Mouse (Mus musculus) cortical plate, adult 2 months (tissue): ENCODE measurements at regions not wholly inside any gene's neighbourhood (a gene's known extent, or its start where the extent isn't known, plus 50 kb on each side); places are given as distances from the start of the nearest gene placed in this dataset.

Source experiments
- H3K27ac ChIP-seq: fragments of 200-500 bp; 2 replicates; pipeline ENCODE4 v1.5.1; 2012; ENCODE audit warnings: low read length, control low read depth, inconsistent platforms; ENCODE audit not compliant: insufficient read depth
- H3K4me1 ChIP-seq: fragments of 200-500 bp; 2 replicates; pipeline ENCODE4 v1.6.1; 2011; ENCODE audit warnings: low read length; ENCODE audit not compliant: control insufficient read depth, insufficient read depth
- H3K4me3 ChIP-seq: fragments of 200-500 bp; 2 replicates; pipeline ENCODE4 v1.5.1; 2011; ENCODE audit warnings: mild to moderate bottlenecking, low read length, control low read depth; ENCODE audit not compliant: insufficient read depth
- CTCF ChIP-seq: fragments of 200-500 bp; IDR thresholded peaks from 2 replicates; pipeline ENCODE4 v1.5.1; 2011; ENCODE audit warnings: mild to moderate bottlenecking, control low read depth, low read length; ENCODE audit not compliant: insufficient read depth; ENCODE audit errors: extremely low read depth
- POLR2A ChIP-seq: fragments of 200-500 bp; IDR thresholded peaks from 2 replicates; pipeline ENCODE4 v1.6.1; 2011; ENCODE audit warnings: mild to moderate bottlenecking, low read length, control low read depth; ENCODE audit not compliant: insufficient read depth; ENCODE audit errors: extremely low read depth

- Histone ChIP-seq H3K4me1 (no peaks in the 10 kb centered on the region), H3K4me3 (no peak overlapping the region), H3K27ac (no peak overlapping the region)
- TF ChIP-seq CTCF (no peak), POLR2A (no peak)
Observed at GRCm38 (mm10) chr12:33675508-33675907, 246.1 kb downstream of the Twistnb start.

- no peak overlapping the region for H3K27ac ChIP-seq
- no peaks in the 10 kb centered on the region for H3K4me1 ChIP-seq
- H3K4me3 ChIP-seq: no peak overlapping the region
- no peak for TF ChIP-seq POLR2A
- TF ChIP-seq CTCF: no peak
Observed at GRCm38 (mm10) chr12:33692870-33693269, 235.4 kb upstream of the Ferd3l start.

- Histone ChIP-seq H3K4me3 (no peak overlapping the region), H3K27ac (no peak overlapping the region), H3K4me1 (peaks cover 2% of the 10 kb centered on the region; the same call in 1 of the 2 replicates)
- TF ChIP-seq CTCF (no peak), POLR2A (no peak)
Observed at GRCm38 (mm10) chr12:33714392-33714791, 213.8 kb upstream of the Ferd3l start.

GRCm38 (mm10) chr12:33715997-33716396, 212.2 kb upstream of the Ferd3l start:
- TF ChIP-seq CTCF: no peak
- no peak for TF ChIP-seq POLR2A
- peaks cover 2% of the 10 kb centered on the region; the same call in 1 of the 2 replicates for H3K4me1 ChIP-seq
- no peak overlapping the region for H3K27ac ChIP-seq
- no peak overlapping the region for H3K4me3 ChIP-seq

- TF ChIP-seq POLR2A (no peak), CTCF (no peak)
- Histone ChIP-seq H3K27ac (no peak overlapping the region), H3K4me1 (peaks cover 2% of the 10 kb centered on the region; the same call in 1 of the 2 replicates), H3K4me3 (no peak overlapping the region)
Observed at GRCm38 (mm10) chr12:33717053-33717452, 211.2 kb upstream of the Ferd3l start.

GRCm38 (mm10) chr12:33717601-33718260, 210.5 kb upstream of the Ferd3l start:
- H3K4me1 ChIP-seq: peaks cover 2% of the 10 kb centered on the region; the same call in 1 of the 2 replicates
- H3K27ac ChIP-seq: no peak overlapping the region
- H3K4me3 ChIP-seq: no peak overlapping the region
- no peak for TF ChIP-seq CTCF
- no peak for TF ChIP-seq POLR2A

GRCm38 (mm10) chr12:33719063-33719462, 209.2 kb upstream of the Ferd3l start:
- H3K27ac ChIP-seq: no peak overlapping the region
- no peak for TF ChIP-seq CTCF
- no peak for TF ChIP-seq POLR2A
- H3K4me1 ChIP-seq: peaks cover 2% of the 10 kb centered on the region; the same call in 1 of the 2 replicates
- H3K4me3 ChIP-seq: no peak overlapping the region

- H3K4me1 ChIP-seq: no peaks in the 10 kb centered on the region
- H3K27ac ChIP-seq: no peak overlapping the region
- TF ChIP-seq CTCF (no peak), POLR2A (no peak)
- no peak overlapping the region for H3K4me3 ChIP-seq
Observed at GRCm38 (mm10) chr12:33731937-33732336, 196.3 kb upstream of the Ferd3l start.

- no peaks in the 10 kb centered on the region for H3K4me1 ChIP-seq
- no peak overlapping the region for H3K4me3 ChIP-seq
- no peak overlapping the region for H3K27ac ChIP-seq
Observed at GRCm38 (mm10) chr12:33775563-33776468, 152.4 kb upstream of the Ferd3l start.

GRCm38 (mm10) chr12:33778477-33778876, 149.7 kb upstream of the Ferd3l start:
- H3K27ac ChIP-seq: no peak overlapping the region
- no peaks in the 10 kb centered on the region for H3K4me1 ChIP-seq
- no peak for TF ChIP-seq POLR2A
- TF ChIP-seq CTCF: no peak
- H3K4me3 ChIP-seq: no peak overlapping the region

More at GRCm38 (mm10) chr12:33775563-33776468, 152.4 kb upstream of the Ferd3l start:
- TF ChIP-seq POLR2A: no peak
- TF ChIP-seq CTCF: no peak
